Mouse (Mus musculus): Measurements from ENCODE around the gene Cdh4.

- TF ChIP-seq TAL1 (IDR thresholded peaks at IDR 0.05; ENCODE audit: low read length) (no peak), GATA1 (IDR thresholded peaks at IDR 0.05; ENCODE audit: low read length) (no peak)
Observed at GRCm38 (mm10) chr2:179516559-179516958, 74.3 kb downstream of the Cdh4 start.

Measured in erythroblast, embryonic 14.5 days (primary cell).